Mouse (Mus musculus) thymus, postnatal 10 days (tissue): ENCODE measurements at regions not wholly inside any gene's neighbourhood (a gene's known extent, or its start where the extent isn't known, plus 50 kb on each side); places are given as distances from the start of the nearest gene placed in this dataset.

Experiments
- DNase-seq, 2 experiments: peaks; one replicate each; pipeline ENCODE4 v3.0.0; 2021; ENCODE audit warnings: low spot score in 2 of 2

DNA sequence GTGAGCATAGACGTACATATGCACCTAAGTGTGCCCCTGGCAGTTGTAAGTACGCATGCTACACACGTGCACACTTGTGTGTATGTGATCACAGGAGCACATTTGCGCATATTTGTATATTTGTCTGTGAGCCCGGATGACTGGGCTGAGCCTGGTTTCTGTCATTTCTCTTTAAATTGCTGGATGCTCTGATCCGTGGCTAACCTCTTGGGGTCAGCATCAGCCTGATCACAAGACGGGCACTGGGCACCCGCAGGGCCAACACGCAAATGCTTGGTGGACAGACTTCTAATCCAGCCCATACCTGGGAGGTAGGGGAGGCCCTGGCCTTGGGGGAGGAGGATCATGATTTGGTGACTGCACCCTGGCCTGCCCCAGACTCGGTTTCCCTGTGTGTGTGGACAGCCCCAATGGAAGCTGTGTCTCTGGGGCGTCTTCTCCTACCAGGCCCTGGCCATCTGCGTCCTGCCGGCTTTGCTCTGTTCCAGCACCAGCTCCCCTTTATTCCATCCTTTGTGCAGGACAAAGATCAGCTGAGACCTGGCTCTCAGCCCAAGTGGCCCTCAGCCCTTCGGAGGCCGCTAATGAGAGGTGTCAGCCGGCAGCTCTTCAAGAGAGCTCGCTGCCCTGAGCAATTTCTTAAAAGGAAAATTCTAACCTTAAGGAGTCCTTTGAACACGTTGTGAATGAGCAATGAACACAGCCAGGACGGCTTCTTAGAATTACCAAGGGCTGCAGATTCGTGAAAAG is 155.0 kb upstream of the A530016L24Rik start:
- no peak for DNase-seq

DNA sequence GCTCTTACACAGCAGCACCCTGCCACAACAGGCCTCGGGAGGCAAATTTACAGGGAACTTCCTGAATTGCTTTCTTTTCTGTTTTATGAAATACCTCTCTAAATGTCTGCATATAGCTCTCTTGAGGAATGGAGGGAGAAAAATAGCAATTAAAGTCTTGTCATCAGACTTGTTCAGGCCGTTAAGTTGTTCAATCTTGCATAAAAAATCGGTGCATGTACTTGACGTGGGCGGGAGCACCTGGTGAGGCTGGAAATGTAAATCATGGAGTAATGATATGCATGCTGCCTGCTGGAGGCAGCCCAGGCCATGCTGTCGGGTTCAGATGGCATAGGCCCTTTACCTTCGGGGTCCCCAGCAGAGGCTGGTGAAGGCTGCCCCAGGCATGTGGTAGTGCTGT is 153.6 kb upstream of the A530016L24Rik start:
- DNase-seq, result no peak

DNA sequence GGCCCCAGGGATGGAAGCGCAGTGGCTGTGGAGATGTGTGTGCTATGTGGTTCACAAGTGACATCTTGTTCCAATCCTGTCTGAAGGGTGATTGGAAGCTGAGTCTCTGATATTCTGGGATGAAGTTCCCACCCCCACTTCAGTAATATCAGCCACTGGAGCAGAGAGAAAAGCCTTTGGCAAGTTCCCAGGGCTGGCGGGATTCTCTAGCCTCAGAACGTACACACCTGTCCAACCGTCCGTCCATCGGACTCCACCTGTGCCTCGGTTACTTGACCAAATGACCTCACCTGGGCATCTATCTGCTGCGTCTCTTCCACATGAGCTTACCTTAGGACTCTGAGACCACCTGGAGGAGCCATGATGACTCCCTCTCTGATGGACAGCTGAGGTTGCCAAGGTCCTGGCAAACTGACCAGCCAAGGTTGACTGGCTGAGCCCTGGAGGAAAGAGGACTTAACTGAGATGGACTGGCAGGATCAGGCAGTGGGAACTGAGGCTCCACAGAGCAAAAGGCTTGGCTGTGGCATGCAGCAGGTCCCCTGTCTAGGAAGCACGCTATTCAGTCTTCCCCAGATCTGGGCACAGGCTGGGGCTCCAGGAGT is 152.5 kb upstream of the A530016L24Rik start:
- DNase-seq, result no peak

DNA sequence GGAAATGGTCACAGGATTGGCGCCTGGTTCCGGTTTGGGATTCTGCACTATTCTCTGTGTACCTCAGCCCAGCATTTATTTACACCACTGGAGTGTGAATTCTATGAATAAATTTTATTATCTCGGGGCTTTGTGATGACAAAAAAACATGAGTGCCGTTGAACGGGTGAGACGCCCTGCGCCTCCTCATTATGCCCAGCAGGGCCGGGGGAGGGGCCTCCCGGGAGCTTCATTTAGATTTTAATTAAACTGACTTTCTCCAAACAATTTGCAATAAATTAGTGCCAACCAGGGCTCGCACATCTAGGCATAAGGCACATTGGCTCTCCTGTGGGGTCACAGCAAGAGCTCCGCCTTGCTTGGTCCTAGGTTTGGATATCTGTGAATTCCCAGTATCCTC is 151.8 kb upstream of the A530016L24Rik start:
- DNase-seq, result no peak

DNA sequence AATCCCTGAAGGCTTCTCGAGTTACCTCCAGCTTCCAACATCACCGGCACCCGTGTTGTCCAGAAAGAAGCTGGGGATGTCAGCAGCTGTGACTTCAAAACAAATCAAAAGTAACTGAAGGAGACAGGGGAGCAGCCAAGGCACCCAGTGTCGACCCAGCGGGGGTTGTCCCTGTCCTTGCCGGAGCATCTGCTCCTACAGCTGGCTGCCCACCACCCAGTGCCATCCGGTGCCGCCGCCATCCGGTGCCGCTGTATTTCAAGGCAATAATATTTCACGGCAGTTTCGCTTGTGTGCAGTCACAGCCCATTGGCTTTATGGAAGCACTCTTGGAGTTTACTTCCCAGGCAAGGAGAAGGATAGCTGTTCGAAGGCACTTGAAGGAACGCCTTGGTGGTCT is 150.3 kb upstream of the A530016L24Rik start:
- no peak for DNase-seq

- no peak for DNase-seq
Observed at GRCm38 (mm10) chr12:112339481-112340179, 149.6 kb upstream of the A530016L24Rik start.

DNA sequence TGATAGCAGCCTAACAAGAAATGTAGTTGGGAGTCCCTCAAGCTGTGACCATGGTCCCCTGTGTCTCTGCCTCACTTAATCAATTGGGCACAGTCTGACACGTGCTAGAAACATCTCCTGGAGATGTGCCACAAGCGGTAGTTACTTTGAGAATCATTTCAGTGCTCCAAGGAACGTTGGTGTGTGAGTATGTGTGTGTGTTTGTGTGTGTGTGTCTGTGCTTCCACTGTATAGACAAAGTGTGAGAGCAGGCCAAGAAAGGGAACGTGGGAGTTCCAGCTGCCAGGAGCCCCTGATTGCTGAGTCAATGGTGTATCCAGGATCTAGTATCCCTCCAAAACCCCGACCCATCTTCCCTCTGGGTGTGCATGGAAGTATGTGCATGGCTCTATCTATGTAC is 149.0 kb upstream of the A530016L24Rik start:
- no peak for DNase-seq

DNA sequence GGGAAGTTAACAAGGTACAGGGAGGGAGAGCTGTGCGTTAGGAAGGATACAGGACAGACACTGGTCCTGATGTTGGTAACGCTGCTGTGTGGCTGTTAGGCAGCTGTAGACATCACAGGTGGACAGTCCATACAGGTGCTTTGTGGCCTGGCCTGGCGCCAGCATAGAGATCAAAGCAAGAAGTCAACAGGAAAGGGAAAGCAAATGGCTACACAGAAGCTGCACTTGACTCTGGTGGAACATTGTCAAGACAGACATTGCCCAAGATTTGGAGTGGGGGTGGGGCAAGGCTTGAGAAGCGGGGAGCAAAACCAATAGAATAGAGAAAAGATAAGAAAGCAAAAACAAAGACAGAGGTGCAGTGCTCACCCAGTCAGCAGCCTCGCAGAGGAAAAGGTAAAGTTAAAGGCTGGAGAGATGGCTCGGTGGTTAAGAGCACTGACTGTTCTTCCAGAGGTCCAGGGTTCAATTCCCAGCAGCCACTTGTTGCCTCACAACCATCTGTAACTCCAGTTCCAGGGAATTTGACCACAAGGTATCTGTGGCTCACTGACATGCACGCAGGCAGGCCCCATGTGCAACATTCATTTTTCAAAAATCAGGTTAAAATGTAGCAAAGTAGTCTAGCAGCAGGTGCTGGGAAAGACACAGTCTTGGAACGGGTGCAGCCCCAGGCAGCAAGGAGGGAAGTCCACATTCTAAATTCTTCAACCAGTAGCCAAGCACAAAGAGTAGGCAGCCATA is 147.3 kb upstream of the A530016L24Rik start:
- no peak for DNase-seq

DNA sequence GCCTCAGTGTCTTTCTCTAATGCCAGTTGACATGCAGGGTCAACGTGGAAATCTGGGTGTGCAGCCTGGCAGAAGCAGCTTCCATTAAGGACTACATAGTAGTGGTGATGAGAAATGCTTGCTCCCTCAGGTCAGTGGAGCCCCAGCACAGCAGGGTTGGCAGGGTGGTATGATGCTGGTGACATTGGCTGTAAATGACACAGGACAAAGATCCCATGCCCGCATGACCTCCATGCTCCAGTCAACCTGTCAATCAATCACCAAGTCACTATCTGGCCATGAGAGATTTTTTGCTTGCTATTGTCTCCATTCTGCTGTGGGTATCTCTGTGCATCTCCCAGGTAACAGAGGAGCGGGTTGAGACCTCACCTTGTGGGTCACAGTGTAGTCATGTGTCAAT is 146.2 kb upstream of the A530016L24Rik start:
- no peak for DNase-seq

- DNase-seq, result no peak
Observed at GRCm38 (mm10) chr12:112344285-112344684, 145.0 kb upstream of the A530016L24Rik start.

- DNase-seq, result no peak
Observed at GRCm38 (mm10) chr12:112345797-112346196, 143.5 kb upstream of the A530016L24Rik start.

- no peak for DNase-seq
Observed at GRCm38 (mm10) chr12:112348116-112348515, 141.1 kb upstream of the A530016L24Rik start.

- DNase-seq, result no peak
Observed at GRCm38 (mm10) chr12:112349676-112350318, 139.5 kb upstream of the A530016L24Rik start.

GRCm38 (mm10) chr12:112350733-112351132 is 138.5 kb upstream of the A530016L24Rik start:
- no peak for DNase-seq

DNA sequence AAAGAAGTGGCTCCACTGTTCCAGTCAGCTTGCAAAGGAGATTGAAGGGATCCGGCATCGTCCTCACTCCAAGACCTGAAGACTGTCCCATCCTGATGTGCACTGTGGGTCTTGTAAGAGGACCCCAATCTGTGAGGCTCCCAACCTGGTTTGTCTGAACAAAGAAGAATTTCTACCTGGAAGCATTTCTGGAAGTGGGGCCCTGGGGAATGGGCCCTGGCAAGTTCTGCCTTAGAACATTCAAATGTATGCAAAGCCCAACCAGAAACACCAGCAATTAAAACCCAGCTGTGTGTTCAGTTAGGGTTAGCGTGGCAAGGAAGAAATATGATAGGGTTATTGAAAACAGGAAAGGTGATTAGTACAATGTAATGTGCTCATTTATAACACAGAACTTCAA is 125.9 kb upstream of the A530016L24Rik start:
- DNase-seq, result no peak

- DNase-seq, result no peak
Observed at GRCm38 (mm10) chr12:112367221-112367620, 122.0 kb upstream of the A530016L24Rik start.

GRCm38 (mm10) chr12:112368112-112368511 is 121.1 kb upstream of the A530016L24Rik start:
- no peak for DNase-seq

DNA sequence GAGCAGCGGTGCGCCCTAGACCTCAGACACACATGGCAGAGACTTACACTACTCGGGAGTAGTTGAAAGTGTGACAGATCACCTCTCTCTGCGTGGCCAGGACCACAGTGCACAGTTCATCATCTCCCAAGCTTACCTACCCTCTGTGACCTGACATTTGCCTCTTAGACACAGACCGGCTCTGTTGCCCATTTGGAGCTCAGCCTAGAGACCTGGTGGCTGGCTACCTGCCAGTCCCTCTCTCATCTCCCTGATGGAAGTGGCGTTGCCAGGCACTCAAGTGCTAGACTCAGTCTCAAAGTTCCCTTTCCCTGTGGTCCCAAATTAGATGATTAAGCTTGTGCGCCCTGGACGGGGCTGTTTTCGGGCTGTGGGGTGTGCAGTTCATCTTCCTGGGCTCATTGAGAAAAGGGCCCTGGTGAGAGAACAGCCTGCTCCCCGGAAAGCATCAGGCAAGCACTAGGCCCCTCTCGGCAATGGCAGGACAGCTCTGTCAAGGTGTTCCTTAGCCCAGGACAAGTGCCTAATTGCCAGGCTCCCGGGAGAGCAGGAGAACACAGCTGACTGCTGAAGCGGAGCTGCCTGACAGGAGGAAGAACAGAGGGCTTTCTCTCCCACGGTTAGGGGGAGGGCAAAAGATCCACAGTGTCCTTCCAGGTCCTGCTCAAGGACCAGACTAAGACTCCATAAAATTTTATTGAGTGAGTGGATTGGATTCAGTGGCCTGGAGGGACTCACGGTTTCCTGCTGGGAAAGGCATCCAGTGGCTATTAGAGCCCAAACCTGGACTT is 119.5 kb upstream of the A530016L24Rik start:
- DNase-seq, result no peak

- DNase-seq, result no peak
Observed at GRCm38 (mm10) chr12:112372234-112373050, 116.8 kb upstream of the A530016L24Rik start.

GRCm38 (mm10) chr12:112373966-112374365 is 115.3 kb upstream of the A530016L24Rik start:
- DNase-seq, result no peak
